Mouse (Mus musculus) lung, postnatal 0 days (tissue): ENCODE data around the gene Ntan1. TPM values are rescaled to one million over a fixed set of nuclear protein-coding genes. Genes with fewer than 3 reads are reported as not detected.

ENCODE experiments used
- ATAC-seq: fragments of 200-750 bp; cut with Nextera tagmentation; 2 replicates; pipeline ENCODE4 v1.8.0; 2017; ENCODE audit warnings: moderate library complexity
- DNase-seq: peaks from one replicate; pipeline ENCODE4 v3.0.0-alpha.2; 2016; ENCODE audit warnings: low spot score
- H3K27ac ChIP-seq: fragments of 300-500 bp; sonication (generic); 2 replicates; pipeline ENCODE4 v1.5.1; 2014; ENCODE audit warnings: antibody characterized with exemption, mild to moderate bottlenecking, low read length, mixed read lengths
- H3K27me3 ChIP-seq: fragments of 300-500 bp; sonication (generic); replicated peaks from 2 replicates; pipeline ENCODE4 v1.6.1; 2014; ENCODE audit warnings: low read length, mixed read lengths; ENCODE audit not compliant: insufficient read depth
- H3K36me3 ChIP-seq: fragments of 300-500 bp; sonication (generic); 2 replicates; pipeline ENCODE4 v1.6.1; 2014; ENCODE audit warnings: low read length, mixed read lengths; ENCODE audit not compliant: insufficient read depth
- H3K4me1 ChIP-seq: fragments of 300-500 bp; sonication (generic); 2 replicates; pipeline ENCODE4 v1.6.1; 2014; ENCODE audit warnings: antibody characterized with exemption, low read depth, low read length, mixed read lengths; ENCODE audit not compliant: insufficient read depth
- H3K4me2 ChIP-seq: fragments of 300-500 bp; sonication (generic); replicated peaks from 2 replicates; pipeline ENCODE4 v1.6.1; 2014; ENCODE audit warnings: low read depth, mild to moderate bottlenecking, low read length, moderate library complexity, mixed read lengths
- H3K4me3 ChIP-seq: fragments of 300-500 bp; sonication (generic); 2 replicates; pipeline ENCODE4 v1.5.1; 2014; ENCODE audit warnings: low read depth, low read length
- H3K9ac ChIP-seq: fragments of 300-500 bp; sonication (generic); replicated peaks from 2 replicates; pipeline ENCODE4 v1.6.1; 2014; ENCODE audit warnings: low read depth, mild to moderate bottlenecking
- H3K9me3 ChIP-seq: fragments of 300-500 bp; sonication (generic); 2 replicates; pipeline ENCODE4 v1.6.1; 2016; ENCODE audit warnings: low read length, mixed read lengths
- CTCF ChIP-seq: IDR thresholded peaks from 2 replicates; pipeline ENCODE4 v1.5.1; 2016; ENCODE audit warnings: antibody characterized with exemption, mild to moderate bottlenecking
- EP300 ChIP-seq: IDR thresholded peaks from 2 replicates; pipeline ENCODE4 v1.6.1; 2016; ENCODE audit warnings: antibody characterized with exemption, mild to moderate bottlenecking, control low read depth
- WGBS: fragments of 180-500 bp; shearing (Covaris S2); extraction: QIAGEN DNeasy Blood & Tissue Kit; methylation state at CpG from one replicate; pipeline ENCODE4 v1.1.7; 2014; 5-methylcytosine and 5-hydroxymethylcytosine counted together
- microRNA-seq: library from miRNA; unstranded; fragments of <30 nt; microRNA quantifications from one replicate; pipeline ENCODE4, GENCODE M21; 2016
- polyA plus RNA-seq: library from polyadenylated mRNA; unstranded; fragments of >200 nt; fragmentation: Nextera tagmentation; extraction: Ambion mirVana; gene quantifications from 2 replicates; pipeline ENCODE4 v1.2.1, GENCODE M21; 2015

The Ntan1 gene
- polyA plus RNA-seq, 1 experiment from 2014 or later: 141 TPM

DNA sequence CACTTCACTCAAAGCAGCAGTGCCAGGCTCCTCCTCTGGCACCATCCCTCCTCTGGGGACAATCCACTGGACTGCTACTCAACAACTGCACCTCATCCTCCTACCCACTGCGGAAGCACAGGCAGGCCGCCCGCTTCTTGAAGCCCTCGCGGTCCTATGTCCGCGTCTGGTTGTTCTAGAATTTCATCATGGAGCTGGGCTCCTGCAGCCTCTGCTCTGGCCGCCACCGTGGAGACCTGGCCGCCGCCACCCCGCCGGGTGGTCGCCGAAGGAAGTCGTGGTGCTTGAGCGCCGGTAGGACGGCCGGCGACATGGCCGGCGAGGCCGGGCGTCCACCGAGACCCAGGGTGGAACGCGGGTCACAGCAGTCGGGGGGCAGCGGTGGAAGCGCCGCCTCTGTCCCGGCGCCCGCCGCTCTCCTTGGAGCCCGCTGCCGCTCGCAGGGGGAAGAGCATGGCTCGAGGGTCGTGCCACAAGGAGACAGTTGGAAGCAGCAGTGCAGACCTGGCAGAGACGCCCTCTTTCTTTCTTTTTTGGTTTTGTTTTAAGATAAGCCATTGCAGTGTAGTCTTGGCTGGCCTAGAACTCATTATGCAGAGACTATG lies 49.4 kb downstream of the Ntan1 start:
- no peaks in the 10 kb centered on the region for H3K4me1 ChIP-seq
- no peak overlapping the region for H3K9ac ChIP-seq
- 42% methylated on average over 41 of the region's 42 CpGs for WGBS
- TF ChIP-seq CTCF: no peak
- TF ChIP-seq EP300: no peak
- H3K4me2 ChIP-seq: no peak overlapping the region
- no peak overlapping the region for H3K27ac ChIP-seq
- DNase-seq: no peak
- no peaks in the 10 kb centered on the region for H3K9me3 ChIP-seq
- H3K4me3 ChIP-seq: no peak overlapping the region
- H3K36me3 ChIP-seq: peaks cover 10% of the 10 kb centered on the region; the same call in 1 of the 2 replicates
- no peak for ATAC-seq
- H3K27me3 ChIP-seq: no peaks in the 10 kb centered on the region

DNA sequence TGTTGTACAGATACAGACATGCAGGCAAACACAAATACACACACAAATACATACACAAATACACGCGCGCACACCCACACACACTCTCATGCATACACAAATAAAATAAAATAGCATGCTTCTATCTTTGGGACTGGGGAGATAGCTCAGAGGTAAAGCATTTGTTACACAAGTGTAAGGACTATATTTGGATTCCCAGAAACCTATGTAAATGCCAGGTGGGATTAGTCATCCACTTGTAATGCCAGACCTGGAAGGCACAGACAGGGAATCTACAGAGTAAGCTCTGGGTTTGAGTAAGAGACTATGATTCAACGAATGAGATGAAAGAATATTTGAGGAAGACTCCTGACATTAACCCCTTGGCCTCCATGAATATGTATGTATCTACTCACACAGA lies 56.8 kb downstream of the Ntan1 start:
- Histone ChIP-seq H3K9ac (no peak overlapping the region), H3K4me3 (no peak overlapping the region), H3K27me3 (no peaks in the 10 kb centered on the region), H3K4me1 (no peaks in the 10 kb centered on the region), H3K9me3 (no peaks in the 10 kb centered on the region), H3K27ac (no peak overlapping the region), H3K4me2 (no peak overlapping the region), H3K36me3 (peaks cover 12% of the 10 kb centered on the region; the same call in 1 of the 2 replicates)
- peak; percentile 60 for ATAC-seq
- DNase-seq: peak; percentile 56
- WGBS: 76% methylated on average over 4 of the region's 4 CpGs
- no peak for TF ChIP-seq CTCF
- TF ChIP-seq EP300: peak; percentile 77

DNA sequence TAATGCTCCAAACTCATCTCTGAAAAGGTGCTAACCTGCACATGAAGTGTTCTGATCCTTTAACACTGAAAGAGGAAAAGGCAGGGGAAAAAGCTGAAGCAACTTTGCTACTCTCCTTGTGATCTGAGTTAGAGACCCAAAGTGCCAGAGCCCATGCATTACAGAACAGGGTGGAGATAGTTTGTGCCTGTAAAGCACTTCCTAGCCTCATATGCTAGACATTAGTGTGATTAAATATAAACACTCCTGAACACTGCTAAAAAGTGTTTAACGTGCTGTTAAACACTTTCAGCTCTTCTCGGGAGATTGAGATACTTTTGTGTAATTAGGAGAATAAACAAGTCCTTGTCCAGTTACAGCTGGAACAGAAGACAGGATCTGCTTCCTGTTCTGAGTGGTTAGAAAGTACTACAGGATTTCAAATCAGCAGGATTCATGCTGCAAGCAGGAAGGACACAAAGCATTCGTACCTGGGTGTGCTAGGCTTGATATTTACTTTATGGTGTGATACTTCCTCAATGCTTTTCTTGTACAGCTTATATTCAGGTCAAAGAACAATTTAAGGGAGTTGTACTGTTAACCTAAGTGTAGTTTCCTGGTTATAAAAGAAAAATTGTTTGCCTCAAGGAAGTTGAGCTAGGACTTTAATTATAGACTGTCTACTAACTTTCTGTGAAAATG lies 64.6 kb downstream of the Ntan1 start:
- ATAC-seq (peak; percentile 75), DNase-seq (peak; percentile 62)
- Histone ChIP-seq H3K9me3 (no peaks in the 10 kb centered on the region), H3K4me3 (no peak overlapping the region), H3K9ac (no peak overlapping the region), H3K36me3 (peaks cover 6% of the 10 kb centered on the region; the same call in 1 of the 2 replicates), H3K27me3 (no peaks in the 10 kb centered on the region), H3K4me1 (no peaks in the 10 kb centered on the region), H3K27ac (0 out of 2 replicates have a peak overlapping the region, but pooled peaks have one; percentile 1), H3K4me2 (no peak overlapping the region)
- TF ChIP-seq CTCF (no peak), EP300 (peak; percentile 46; the same call in 1 of the 2 replicates)
- 12% methylated on average over 3 of the region's 3 CpGs for WGBS

Small RNA genes lying within 50 kb of the gene (microRNA-seq; reads per million reads assigned to microRNA genes)
- not detected for gene Gm27734

Other genes starting within 250 kb of the Ntan1 start
- gene Parn, start 150.7 kb upstream of the Ntan1 start, polyA plus RNA-seq: 25.0 and 28.5 TPM in 2 replicates
- gene Bfar, start 147.0 kb upstream of the Ntan1 start, polyA plus RNA-seq: 33.3 and 33.4 TPM in 2 replicates
- 2.8 and 3.1 TPM in 2 replicates for gene 3110001I22Rik, start 146.9 kb upstream of the Ntan1 start, polyA plus RNA-seq
- 1.5 and 1.7 TPM in 2 replicates for gene Pla2g10, start 87.9 kb upstream of the Ntan1 start, polyA plus RNA-seq
- 28.1 TPM in 2 replicates for gene Rrn3, start 38.1 kb upstream of the Ntan1 start, polyA plus RNA-seq
- gene Pdxdc1, start 84.3 kb downstream of the Ntan1 start, polyA plus RNA-seq: 57.0 and 59.0 TPM in 2 replicates
- 8.0 and 11.9 TPM in 2 replicates for gene Mpv17l, start 84.3 kb downstream of the Ntan1 start, polyA plus RNA-seq
- gene 2900011O08Rik, start 167.8 kb downstream of the Ntan1 start, polyA plus RNA-seq: 0.42 TPM in 1 of 2 replicates, not detected in the other
- gene Ifitm7, start 168.0 kb downstream of the Ntan1 start, polyA plus RNA-seq: not detected in 2 replicates